Mouse (Mus musculus) embryo, embryonic 11 days (tissue): ENCODE data around the gene Tubg2.
"Not testable (repeated sequence)": the region's sequence is repeated elsewhere in the genome, so short reads cannot be mapped to it uniquely, and the experiment has no call there.

ENCODE experiments used
- DNase-seq: peaks from one replicate; pipeline ENCODE4 v3.0.0-alpha.2; 2015

Gene Tubg2

DNA sequence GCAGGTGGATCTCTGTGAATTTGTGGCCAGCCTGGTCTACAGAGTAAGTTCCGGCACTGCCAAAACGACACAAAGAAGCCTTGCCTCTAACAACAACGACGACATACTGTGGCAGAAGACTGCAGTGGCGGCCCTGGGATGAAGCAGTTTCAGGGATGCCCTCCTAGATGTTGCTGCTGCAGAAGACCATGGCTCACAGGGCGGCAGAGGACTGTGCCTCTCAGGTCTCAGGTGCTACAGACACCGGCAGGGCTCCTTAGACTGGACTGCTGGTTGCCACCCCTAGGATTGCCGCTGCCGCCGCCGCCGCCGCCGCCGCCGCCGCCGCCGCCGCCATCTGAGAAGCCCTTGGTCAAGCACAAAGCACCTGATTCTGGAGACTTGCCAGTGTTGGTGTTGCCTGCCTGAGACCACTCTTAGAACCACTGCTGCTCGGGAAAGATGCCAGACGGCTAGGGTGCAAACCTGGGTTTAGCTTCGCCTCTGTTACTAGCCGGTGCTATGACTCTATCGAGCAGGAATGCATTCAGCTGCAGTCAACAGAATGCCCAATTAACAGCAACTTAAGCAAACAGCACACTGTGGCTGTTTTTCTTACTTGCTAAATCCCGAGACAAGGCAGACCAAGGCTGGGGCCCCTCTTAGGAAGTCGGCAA, 15.4 kb upstream of the Tubg2 start:
- no peak for DNase-seq

DNA sequence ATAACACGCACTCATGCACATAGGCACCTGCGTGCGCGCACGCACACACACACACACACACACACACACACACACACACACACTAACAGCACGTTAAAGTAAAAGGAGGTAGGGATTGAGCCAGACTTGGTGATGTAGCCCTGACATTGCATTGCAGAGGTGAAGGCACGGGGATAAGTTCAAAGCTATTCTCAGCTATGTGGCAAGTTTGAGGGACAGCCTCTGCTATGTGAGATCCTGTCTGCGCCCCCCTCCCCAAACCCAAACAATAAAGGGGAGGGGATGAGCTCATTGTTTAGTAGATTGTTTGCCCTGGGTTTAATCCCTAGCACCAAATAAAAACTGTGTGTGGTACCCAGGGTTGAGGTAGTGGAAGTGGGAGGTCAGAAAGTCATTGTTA, 14.6 kb upstream of the Tubg2 start:
- no peak for DNase-seq

DNA sequence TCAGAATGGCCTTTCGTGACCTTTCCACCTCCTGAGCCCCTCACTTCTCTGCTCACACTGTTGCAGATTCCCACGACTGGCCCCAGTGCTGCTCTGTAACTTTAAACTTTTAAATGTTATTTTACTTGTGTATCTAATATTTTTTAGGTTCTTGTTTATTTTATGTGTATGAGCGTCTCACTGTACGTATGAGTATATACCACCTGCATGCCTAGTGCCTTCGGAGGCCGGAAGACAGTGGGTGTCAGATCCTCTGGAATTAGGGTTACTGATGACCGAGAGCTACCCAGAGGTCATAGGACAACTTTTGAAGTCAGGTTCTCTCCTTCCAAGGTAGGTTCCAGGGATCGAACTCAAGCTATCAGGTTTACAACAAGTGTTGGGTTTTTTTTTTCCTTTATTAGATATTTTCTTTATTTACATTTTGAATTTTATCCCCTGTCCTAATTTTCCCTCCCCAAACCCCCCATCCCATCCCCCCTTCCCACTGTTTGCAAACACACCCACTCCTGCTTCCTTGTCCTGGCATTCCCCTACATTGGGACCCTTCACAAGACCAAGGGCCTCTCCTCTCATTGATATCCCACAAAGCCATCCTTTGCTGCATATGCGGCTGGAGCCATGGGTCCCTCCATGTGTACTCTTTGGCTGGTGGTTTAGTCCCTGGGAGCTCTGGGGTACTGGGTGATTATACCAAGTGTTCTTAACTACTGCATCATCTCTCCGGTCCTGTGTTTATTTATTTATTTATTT, 13.3 kb upstream of the Tubg2 start:
- DNase-seq = no peak

DNA sequence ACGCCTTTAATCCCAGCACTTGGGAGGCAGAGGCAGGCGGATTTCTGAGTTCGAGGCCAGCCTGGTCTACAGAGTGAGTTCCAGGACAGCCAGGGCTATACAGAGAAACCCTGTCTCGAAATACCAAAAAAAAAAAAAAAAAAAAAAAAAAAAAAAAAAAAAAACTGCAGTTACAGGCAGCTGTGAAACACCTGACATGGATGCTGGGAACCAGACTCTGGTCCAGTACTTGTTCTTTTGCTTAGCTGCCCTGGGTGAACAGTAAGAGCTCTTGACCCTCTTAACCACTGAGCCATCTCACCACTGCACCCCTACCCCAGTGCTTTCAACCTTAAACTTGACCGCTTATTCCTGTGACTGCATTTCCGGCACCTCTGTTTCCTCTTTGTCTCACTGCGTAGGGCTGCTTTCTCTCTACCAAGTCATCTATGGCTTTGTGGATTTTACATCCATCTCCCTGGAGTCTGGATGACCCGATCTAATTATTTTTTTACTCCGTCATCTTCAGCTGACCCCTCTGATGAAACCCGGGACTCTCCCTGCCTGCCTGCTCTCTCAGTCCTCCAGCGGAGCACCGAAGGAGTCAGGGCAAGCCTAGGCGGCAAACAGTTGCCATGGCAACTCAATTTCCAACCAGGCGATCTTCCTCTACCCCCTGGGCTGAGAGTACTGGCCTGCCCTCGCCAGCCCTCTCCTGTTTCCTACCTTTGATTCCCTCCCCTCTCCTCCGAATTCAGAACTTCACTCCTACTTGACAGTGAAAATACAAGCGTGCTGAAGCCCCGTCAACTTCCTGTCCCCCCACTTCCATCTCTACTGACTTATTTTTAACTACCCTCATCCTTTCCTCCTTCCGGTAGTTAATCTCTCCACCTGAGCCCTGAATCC, 12.1 kb upstream of the Tubg2 start:
- DNase-seq = peak; percentile 79

DNA sequence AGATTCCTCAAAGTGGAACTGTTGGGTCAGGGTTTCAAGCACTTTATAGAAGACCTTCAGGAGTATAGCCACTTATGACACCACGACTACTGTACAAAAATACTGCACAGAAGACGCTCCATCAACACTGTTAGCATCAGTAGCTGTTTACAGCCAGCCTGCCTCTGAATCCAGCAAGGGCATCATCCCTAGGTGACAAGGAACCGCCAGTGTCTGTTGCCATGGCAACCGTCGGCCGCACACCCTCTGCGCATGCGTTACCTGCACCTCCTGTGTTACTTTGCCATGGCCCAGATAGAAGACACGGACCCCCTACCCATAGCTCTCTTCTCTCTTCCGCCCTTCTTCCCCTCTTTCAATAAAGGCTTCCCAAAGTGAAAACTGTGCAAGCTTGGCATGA, 9.3 kb upstream of the Tubg2 start:
- peak; percentile 56 for DNase-seq

DNA sequence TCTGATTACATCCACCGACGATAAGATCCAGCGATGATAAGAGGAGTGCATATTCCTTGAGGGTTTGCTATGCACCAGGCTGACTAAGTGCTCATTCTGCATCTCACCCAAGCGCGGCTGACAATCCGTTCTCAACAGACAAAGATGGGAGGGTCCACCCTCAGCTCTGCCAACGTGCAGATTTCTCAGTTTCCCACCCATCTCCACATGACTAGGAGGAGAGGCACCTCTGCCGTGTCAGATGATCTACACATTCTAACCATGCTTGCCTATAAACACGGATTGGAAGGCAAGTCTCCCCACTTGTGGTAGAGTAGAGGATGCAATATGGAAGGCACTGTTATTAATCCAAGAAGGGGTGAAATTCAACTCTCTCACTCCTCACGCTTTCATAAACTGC, 7.0 kb upstream of the Tubg2 start:
- DNase-seq = no peak

DNA sequence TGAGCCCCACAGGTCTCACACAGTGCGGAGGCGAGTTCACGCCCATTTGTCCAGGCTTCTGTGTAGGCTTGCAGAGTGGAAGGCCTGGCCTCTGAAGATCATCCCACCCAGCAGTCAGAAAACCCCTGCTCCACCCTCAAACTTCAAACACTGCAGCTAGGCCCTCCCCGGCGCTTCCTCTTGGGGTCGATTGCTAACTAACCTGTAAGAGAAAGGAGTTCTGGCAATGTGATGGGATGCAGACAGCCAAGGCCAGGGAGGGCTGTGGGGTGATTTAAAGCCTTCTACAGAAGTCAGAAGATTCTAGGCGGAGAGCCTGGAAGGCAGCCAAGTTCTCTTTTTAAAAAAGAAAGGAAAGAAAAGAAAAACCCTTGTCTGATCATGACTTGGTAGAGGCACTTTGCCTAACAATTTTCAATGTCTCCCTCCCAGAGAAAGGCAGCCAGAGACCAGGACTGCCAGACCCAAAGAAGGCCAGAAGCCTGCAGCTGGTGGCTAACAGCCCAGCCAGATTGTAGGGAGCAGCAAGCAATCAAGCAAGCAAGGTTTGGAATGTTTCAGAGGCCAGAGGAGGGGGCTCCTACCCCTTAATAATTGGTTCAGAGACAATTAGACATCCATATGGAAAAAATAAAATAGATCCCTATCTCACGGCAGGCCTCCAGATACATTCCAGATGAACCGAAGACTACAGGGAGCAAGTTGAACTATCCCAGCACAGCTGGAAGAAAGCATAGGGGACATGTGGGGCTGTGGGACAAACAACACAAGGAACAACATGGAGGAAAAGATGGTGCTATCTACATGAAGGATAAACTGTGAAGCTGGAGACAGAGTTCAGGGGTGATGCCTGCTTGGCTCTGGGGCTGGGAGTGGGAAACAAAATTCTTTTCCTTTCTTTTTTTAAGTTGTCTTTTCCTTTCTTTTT, 6.3 kb upstream of the Tubg2 start:
- peak; percentile 38 for DNase-seq

DNA sequence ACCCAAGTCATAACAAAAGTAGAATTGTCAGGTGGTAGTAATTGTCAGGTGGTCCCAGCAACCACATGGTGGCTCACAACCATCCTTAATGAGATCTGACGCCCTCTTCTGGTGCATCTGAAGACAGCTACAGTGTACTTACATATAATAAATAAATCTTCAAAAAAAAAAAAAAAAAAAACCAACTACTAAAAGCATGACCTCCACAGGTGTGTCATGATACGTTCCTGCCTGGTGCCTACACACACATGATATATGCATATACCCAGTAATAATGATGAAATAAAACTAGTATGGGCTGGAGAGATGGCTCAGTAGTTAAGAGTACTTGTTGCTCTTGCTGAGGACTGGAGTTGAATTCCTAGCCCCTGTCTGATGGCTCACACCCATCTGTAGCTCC, 4.6 kb upstream of the Tubg2 start:
- DNase-seq = no peak

DNA sequence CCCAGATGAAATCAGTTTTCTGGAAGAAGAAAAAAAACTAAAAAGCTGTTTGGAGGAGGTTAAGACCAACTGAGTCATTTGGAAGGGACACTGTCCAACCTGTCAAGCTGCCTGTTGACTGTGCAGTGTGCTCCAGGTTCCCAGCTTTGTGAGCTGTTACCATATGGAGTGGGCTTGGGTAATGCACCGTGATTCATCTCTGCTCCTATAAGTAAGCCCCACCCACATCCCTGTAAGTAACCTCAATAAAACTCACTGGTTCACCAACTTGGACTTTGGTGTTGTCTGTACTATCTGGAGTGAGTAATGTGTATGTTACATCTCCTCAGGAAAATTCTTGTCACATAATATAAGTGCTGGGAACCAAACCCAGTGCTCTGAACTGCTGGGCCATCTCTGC, 2.9 kb upstream of the Tubg2 start:
- DNase-seq = no peak

DNA sequence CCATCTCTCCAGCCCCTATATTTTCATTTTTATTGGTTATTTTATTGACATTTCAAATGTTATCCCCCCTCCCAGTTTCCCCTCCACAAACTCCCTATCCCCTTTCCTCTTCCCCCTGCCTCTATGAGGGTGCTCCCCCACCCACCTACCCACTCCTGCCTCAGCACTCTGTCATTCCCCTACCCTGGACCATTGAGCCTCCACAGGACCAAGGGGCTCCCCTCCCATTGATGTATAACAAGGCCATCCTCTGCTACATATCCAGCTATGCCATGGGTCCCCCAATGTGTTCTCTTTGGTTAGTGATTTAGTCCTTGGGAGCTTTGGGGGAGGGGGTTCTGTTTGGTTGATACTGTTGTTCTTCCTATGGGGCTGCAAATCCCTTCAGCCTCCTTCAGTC, 1.1 kb upstream of the Tubg2 start:
- DNase-seq = no peak

DNA sequence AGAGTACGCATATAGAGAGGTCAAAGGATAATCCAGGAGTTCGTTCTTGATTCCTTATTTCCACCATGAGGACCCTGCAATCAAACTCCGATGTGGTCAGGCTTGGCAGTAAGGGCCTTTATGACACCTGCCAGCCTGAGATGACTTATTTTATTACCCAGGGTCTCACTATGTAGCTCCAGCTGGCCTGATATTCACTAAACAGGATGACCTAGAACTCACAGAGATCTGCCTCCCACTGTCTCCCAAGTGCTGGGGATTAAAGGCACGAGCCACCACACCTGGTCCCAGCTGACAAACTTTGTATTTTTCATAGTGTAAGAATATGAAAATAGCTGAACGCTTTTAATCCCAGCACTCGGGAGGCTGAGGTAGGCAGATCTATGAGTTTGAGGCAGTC, 556 bp upstream of the Tubg2 start:
- no peak for DNase-seq

DNA sequence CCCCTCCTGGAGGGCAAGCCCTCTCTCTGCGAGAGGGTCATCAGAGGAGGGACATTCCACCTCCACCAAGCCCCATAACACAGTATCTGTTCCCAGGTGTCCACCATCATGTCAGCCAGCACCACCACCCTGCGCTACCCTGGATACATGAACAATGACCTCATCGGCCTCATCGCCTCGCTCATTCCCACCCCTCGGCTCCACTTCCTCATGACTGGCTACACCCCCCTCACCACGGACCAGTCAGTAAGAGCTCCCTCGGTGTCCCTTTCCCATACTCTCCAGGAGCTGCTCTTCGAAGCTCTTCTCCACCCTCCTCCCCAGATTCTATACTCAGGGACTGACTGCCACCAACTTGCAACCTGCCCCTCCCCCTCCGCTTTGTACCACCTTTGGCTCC, 4.4 kb downstream of the Tubg2 start:
- DNase-seq = not testable (repeated sequence)

DNA sequence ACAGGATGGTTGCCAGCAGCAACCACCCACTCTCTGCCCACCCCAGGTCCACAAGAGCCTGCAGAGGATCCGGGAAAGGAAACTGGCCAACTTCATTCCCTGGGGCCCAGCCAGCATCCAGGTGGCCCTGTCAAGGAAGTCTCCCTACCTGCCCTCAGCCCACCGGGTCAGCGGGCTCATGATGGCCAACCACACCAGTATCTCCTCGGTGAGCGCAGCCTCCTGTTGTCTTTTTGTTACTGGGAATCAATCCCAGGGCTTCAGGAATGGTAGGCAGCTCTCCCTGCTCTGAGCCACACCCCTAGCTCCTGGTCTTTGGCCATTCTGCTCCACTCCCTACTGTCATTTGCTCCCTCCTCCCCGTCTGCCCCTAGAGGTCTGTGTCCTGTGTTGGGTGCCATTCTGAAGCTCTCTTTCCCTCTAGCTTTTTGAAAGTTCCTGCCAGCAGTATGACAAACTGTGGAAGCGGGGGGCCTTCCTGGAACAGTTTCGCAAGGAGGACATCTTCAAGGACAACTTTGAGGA, 5.3 kb downstream of the Tubg2 start:
- DNase-seq = not testable (repeated sequence)

DNA sequence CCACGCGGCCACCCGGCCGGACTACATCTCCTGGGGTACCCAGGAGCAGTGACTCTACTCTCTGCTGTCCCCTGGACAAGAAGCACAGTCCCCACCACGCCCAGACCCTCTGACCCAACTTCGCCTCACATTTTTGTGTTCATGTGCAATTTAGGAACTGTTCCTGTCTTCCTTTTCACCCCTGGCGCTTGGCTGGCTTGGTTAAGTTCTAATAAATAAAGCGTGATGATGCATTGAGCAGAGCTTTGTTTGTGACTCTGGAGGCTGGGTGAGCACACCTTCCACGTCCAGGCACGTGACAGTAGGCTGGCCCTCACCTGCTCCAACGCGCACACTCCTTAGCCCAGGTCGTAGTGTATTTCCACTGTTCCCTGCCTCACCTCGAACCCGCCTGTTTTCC, 5.8 kb downstream of the Tubg2 start:
- DNase-seq = no peak

DNA sequence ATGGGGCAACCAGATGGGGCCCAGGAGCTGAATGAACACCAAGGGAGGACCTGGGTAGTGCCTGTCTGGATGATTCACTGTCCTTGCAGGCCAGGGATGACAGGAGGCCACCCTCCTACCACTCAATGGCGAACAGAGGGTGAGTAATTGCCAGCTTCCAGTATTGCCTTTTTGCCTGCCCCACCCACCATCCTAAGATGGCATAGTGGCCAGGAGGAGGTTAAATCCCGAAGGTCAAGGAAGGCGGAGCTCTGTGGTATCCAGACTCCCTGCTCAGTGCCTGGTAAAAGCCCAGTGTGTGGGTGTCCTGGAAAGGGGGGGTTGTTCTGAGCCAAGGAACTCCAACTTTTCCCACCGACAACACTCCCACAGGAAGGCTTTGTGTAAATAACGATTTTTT, 6.6 kb downstream of the Tubg2 start:
- no peak for DNase-seq

DNA sequence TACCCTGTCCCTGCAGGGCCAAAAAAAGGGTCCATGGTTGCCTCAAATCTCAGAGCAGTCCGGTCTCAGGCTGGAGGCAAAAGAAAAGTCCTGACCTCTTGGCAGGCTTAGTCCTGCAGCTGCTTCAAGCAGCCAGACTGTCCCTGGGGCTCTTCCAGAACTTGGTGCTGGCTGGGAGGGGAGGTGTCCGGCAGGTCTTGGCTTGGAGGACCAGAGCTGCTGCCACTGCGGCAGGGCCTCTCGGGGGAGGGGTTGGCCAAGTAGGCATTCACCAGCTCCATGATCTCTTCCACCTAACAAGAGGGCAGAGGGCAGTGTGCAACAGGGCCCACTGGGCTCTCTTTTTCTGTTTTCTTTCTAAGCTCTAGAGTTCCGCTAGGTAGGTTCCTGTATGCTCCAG, 7.1 kb downstream of the Tubg2 start:
- DNase-seq = no peak

DNA sequence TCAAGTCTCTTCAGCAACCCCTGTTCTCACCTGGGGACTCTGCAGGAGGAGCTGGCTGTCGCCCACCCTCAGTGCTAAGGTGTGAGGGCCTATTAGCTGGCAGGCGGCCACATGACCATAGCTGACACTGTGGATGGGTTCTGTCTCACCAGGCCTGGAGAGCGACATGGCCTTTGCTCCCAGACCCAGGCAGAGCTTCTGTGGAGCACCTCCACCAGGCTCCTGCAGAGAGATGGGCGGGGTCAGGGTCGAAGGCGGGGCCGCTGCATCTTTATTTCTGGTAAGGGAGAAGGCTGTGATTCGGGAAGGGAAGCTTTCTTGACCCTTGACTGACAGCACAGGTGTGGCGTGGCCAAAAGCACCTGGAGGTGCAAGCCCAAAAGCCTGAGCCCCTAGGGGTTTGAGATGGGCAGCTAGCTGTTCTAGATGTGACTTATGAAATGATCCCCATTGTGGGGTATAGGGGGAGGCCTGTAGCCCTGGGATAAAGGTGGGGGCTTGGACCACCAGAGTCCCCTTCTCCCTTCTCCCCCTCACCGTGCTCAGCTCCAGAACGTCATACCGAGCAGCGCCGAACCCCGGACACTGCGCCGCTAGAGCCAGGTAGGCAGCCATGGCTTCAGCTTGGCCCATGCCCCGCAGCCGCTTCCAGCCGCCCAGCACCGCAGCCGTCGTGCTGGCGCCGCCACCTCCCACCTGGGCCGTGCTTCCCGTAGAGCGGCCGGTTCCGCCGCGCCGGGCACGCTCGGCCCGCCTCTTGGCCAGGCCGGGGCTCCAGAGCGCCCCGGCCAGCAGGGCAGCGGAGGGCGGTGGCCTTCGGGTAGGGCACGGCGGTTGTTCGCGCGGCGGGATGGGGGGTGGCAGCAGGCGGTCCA, 8.0 kb downstream of the Tubg2 start:
- DNase-seq = no peak

DNA sequence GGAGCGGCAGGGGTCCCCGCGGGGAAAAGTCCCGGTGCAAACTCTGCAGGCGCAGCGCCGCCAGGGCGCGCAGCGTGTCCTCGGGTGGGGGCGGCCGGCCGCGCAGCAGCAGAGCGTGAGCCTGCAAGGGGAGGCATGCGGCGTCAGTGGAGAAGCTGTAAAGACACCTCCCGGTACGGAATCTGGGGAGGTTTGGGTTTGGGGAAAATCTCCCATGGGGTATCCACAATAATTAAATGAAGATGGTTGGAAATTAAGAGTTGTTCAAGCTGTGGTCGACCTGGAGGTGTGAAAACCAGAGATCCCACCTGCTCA, 8.6 kb downstream of the Tubg2 start:
- no peak for DNase-seq

DNA sequence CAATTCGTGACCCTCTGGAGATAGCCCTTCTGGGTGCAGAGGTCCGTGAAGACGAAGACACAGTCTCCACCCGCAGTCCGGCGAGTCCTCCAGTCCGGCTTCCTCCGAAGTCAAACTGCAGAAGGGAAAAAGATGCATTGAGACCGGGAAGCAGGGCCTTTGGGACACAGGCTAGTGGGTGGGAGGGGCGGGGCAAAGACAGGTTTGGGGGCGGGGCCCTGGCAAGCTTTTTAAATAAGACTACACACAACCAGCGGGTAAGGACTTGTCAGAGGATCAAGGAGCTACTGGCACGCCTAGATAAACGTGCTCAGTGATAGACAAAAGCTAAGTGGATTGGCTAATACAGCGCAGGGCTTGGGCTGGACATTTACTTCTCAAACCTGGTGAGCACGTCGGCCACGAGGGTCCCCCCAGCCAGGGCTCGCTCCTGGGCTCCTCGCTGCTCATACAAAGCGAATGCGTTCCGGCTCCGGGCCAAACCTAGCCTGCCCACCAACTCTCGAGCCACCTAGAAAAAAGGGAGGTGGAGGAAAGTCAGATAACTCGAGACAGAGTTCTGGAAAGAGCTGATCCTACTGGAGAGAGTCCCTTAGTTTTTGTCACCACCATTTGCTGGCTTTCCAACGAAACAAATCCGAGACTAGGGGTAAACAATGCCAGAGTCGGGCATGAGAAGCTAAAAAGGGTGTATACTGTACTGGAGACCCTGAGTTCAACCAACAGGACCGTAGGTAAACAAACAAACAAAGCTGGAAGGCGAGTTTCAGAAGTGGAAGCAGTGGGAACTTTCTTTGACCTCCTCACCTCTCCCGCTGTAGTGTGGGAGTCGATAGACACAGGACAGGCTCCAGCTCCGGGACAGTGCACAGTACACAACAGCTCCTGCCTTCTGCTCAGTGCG, 9.2 kb downstream of the Tubg2 start:
- peak; percentile 42 for DNase-seq

DNA sequence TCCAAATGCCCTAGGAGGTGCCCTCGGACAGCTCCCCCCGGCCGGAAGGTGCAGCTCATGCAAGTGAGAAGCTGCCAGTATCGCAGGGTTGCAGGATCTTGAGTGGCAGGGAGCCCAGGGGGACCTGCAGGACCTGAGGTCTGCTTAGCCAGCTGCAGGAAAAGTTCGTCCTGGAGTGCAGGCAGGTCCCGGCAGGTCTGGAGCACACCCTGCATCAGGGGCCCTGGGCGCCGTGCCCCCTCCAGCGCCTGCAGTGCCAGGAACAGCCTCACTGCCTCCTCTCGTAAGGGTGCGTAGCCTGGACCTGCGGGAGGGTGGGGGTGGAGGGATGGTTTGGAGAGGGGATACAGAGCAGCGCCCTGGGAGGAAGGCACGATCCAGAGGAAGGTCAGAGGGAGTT, 10.7 kb downstream of the Tubg2 start:
- DNase-seq = no peak
